Mouse (Mus musculus) intestine, postnatal 0 days (tissue): ENCODE data around the gene Fkbp8. TPM values are rescaled to one million over a fixed set of nuclear protein-coding genes. Genes with fewer than 3 reads are reported as not detected.
A peak's percentile ranks its signal among the peaks of the same experiment; 100 is the strongest.

Source experiments
- ATAC-seq: fragments of 200-750 bp; cut with Nextera tagmentation; 2 replicates; pipeline ENCODE4 v1.8.0; 2017; ENCODE audit warnings: mild to moderate bottlenecking, moderate TSS enrichment, moderate library complexity
- H3K27ac ChIP-seq: fragments of 300-500 bp; sonication (generic); 2 replicates; pipeline ENCODE4 v1.5.1; 2014; ENCODE audit warnings: mild to moderate bottlenecking, low read depth, low read length, moderate library complexity
- H3K27me3 ChIP-seq: fragments of 300-500 bp; sonication (generic); replicated peaks from 2 replicates; pipeline ENCODE4 v1.6.1; 2014; ENCODE audit warnings: low read length, mixed read lengths; ENCODE audit not compliant: control insufficient read depth, insufficient read depth
- H3K36me3 ChIP-seq: fragments of 300-500 bp; sonication (generic); 2 replicates; pipeline ENCODE4 v1.6.1; 2014; ENCODE audit warnings: mild to moderate bottlenecking, moderate library complexity; ENCODE audit not compliant: control insufficient read depth, insufficient read depth
- H3K4me1 ChIP-seq: fragments of 300-500 bp; sonication (generic); replicated peaks from 2 replicates; pipeline ENCODE4 v1.6.1; 2014; ENCODE audit warnings: antibody characterized with exemption, low read length, mixed read lengths; ENCODE audit not compliant: control insufficient read depth, insufficient read depth
- H3K4me2 ChIP-seq: fragments of 300-500 bp; sonication (generic); replicated peaks from 2 replicates; pipeline ENCODE4 v1.6.1; 2014; ENCODE audit warnings: low read depth, mild to moderate bottlenecking, moderate library complexity
- H3K4me3 ChIP-seq: fragments of 300-500 bp; sonication (generic); 2 replicates; pipeline ENCODE4 v1.5.1; 2014; ENCODE audit warnings: low read depth, low read length
- H3K9ac ChIP-seq: fragments of 300-500 bp; sonication (generic); 2 replicates; pipeline ENCODE4 v1.6.1; 2014; ENCODE audit warnings: mild to moderate bottlenecking, low read depth, low read length
- H3K9me3 ChIP-seq: fragments of 300-500 bp; sonication (generic); 2 replicates; pipeline ENCODE4 v1.6.1; 2016; ENCODE audit warnings: mixed run types; ENCODE audit not compliant: control insufficient read depth
- CTCF ChIP-seq: sonication (generic); IDR thresholded peaks from 2 replicates; pipeline ENCODE4 v1.5.1; 2016; ENCODE audit warnings: low read depth, mild to moderate bottlenecking, control low read depth, antibody characterized with exemption, moderate library complexity
- WGBS: fragments of 180-500 bp; shearing (Covaris S2); extraction: QIAGEN DNeasy Blood & Tissue Kit; methylation state at CpG from one replicate; pipeline ENCODE4 v1.1.7; 2014; 5-methylcytosine and 5-hydroxymethylcytosine counted together
- polyA plus RNA-seq: library from polyadenylated mRNA; unstranded; fragments of >200 nt; fragmentation: Nextera tagmentation; extraction: Ambion mirVana; gene quantifications from 2 replicates; pipeline ENCODE4 v1.2.1, GENCODE M21; 2015

Fkbp8 gene
- polyA plus RNA-seq, 1 experiment from 2014 or later = 203 TPM

- no peaks in the 10 kb centered on the region for H3K27me3 ChIP-seq
- H3K4me1 ChIP-seq = peaks cover 15% of the 10 kb centered on the region
- no peaks in the 10 kb centered on the region for H3K9me3 ChIP-seq
- TF ChIP-seq CTCF = no peak
- no peak overlapping the region for H3K9ac ChIP-seq
- 66% methylated on average over 4 of the region's 4 CpGs for WGBS
- no peaks in the 10 kb centered on the region for H3K36me3 ChIP-seq
- no peak overlapping the region for H3K4me2 ChIP-seq
- no peak for ATAC-seq
- peak overlapping the region; percentile 28; the same call in 1 of the 2 replicates for H3K27ac ChIP-seq
- no peak overlapping the region for H3K4me3 ChIP-seq
These were observed 18.9 kb downstream of the Fkbp8 start for GRCm38 (mm10) chr8:70546412-70546811.

GRCm38 (mm10) chr8:70547762-70548161 is 20.2 kb downstream of the Fkbp8 start:
- no peak for ATAC-seq
- no peak overlapping the region for H3K9ac ChIP-seq
- no peaks in the 10 kb centered on the region for H3K36me3 ChIP-seq
- peaks cover 15% of the 10 kb centered on the region for H3K4me1 ChIP-seq
- H3K4me3 ChIP-seq = no peak overlapping the region
- WGBS = 82% methylated on average over 6 of the region's 6 CpGs
- no peaks in the 10 kb centered on the region for H3K9me3 ChIP-seq
- no peak for TF ChIP-seq CTCF
- H3K4me2 ChIP-seq = no peak overlapping the region
- H3K27ac ChIP-seq = no peak overlapping the region
- no peaks in the 10 kb centered on the region for H3K27me3 ChIP-seq

GRCm38 (mm10) chr8:70549412-70550184 is 22.1 kb downstream of the Fkbp8 start:
- no peak overlapping the region for H3K9ac ChIP-seq
- peak; percentile 11; the same call in 1 of the 2 replicates for TF ChIP-seq CTCF
- no peak for ATAC-seq
- WGBS = 90% methylated on average over 10 of the region's 10 CpGs
- no peak overlapping the region for H3K27ac ChIP-seq
- no peak overlapping the region for H3K4me3 ChIP-seq
- H3K9me3 ChIP-seq = no peaks in the 10 kb centered on the region
- peaks cover 15% of the 10 kb centered on the region for H3K4me1 ChIP-seq
- H3K36me3 ChIP-seq = no peaks in the 10 kb centered on the region
- H3K4me2 ChIP-seq = no peak overlapping the region
- H3K27me3 ChIP-seq = no peaks in the 10 kb centered on the region

- no peak for TF ChIP-seq CTCF
- no peak overlapping the region for H3K27ac ChIP-seq
- WGBS = 61% methylated on average over 3 of the region's 3 CpGs
- H3K9ac ChIP-seq = no peak overlapping the region
- no peaks in the 10 kb centered on the region for H3K27me3 ChIP-seq
- peaks cover 18% of the 10 kb centered on the region for H3K4me1 ChIP-seq
- H3K9me3 ChIP-seq = no peaks in the 10 kb centered on the region
- H3K4me3 ChIP-seq = no peak overlapping the region
- no peaks in the 10 kb centered on the region; the same call in 1 of the 2 replicates for H3K36me3 ChIP-seq
- no peak overlapping the region for H3K4me2 ChIP-seq
- no peak for ATAC-seq
These were observed 24.1 kb downstream of the Fkbp8 start for GRCm38 (mm10) chr8:70551558-70552161.

GRCm38 (mm10) chr8:70552836-70553235 is 25.3 kb downstream of the Fkbp8 start:
- H3K4me1 ChIP-seq = peaks cover 17% of the 10 kb centered on the region
- H3K4me3 ChIP-seq = no peak overlapping the region
- no peaks in the 10 kb centered on the region; the same call in 1 of the 2 replicates for H3K36me3 ChIP-seq
- H3K27ac ChIP-seq = no peak overlapping the region
- 39% methylated on average over 1 of the region's 1 CpGs for WGBS
- H3K4me2 ChIP-seq = no peak overlapping the region
- no peaks in the 10 kb centered on the region for H3K27me3 ChIP-seq
- H3K9me3 ChIP-seq = no peaks in the 10 kb centered on the region
- no peak for TF ChIP-seq CTCF
- no peak for ATAC-seq
- H3K9ac ChIP-seq = no peak overlapping the region

GRCm38 (mm10) chr8:70553740-70554139 is 26.2 kb downstream of the Fkbp8 start:
- Histone ChIP-seq H3K27me3 (no peaks in the 10 kb centered on the region), H3K27ac (no peak overlapping the region), H3K4me2 (no peak overlapping the region), H3K4me3 (no peak overlapping the region), H3K9me3 (no peaks in the 10 kb centered on the region), H3K36me3 (no peaks in the 10 kb centered on the region; the same call in 1 of the 2 replicates), H3K4me1 (peaks cover 17% of the 10 kb centered on the region), H3K9ac (no peak overlapping the region)
- ATAC-seq = no peak
- no peak for TF ChIP-seq CTCF
